Mouse (Mus musculus) heart, embryonic 11.5 days (tissue): Measurements from ENCODE around the gene Garnl3. TPM values are rescaled to one million over a fixed set of nuclear protein-coding genes. Genes with fewer than 3 reads are reported as not detected.

Experiments used
- ATAC-seq: fragments of 200-750 bp; cut with Nextera tagmentation; replicated peaks from 2 replicates; pipeline ENCODE4 v1.8.0; 2017; ENCODE audit warnings: moderate library complexity; ENCODE audit not compliant: insufficient number of reproducible peaks, low FRiP score, low TSS enrichment
- H3K27ac ChIP-seq: fragments of 300-500 bp; sonication (generic); 2 replicates; pipeline ENCODE4 v1.5.1; 2014; ENCODE audit warnings: mild to moderate bottlenecking, low read depth, low read length
- H3K27me3 ChIP-seq: fragments of 300-500 bp; sonication (generic); 2 replicates; pipeline ENCODE4 v1.6.1; 2014; ENCODE audit warnings: mild to moderate bottlenecking, low read length, mixed read lengths; ENCODE audit not compliant: control insufficient read depth, insufficient read depth
- H3K36me3 ChIP-seq: fragments of 300-500 bp; sonication (generic); 2 replicates; pipeline ENCODE4 v1.6.1; 2014; ENCODE audit warnings: mild to moderate bottlenecking, low read length, moderate library complexity, mixed read lengths; ENCODE audit not compliant: control insufficient read depth, insufficient read depth
- H3K4me1 ChIP-seq: fragments of 300-500 bp; sonication (generic); 2 replicates; pipeline ENCODE4 v1.6.1; 2014; ENCODE audit warnings: low read length; ENCODE audit not compliant: control insufficient read depth, insufficient read depth
- H3K4me2 ChIP-seq: fragments of 300-500 bp; sonication (generic); 2 replicates; pipeline ENCODE4 v1.6.1; 2014; ENCODE audit warnings: mild to moderate bottlenecking, moderate library complexity
- H3K4me3 ChIP-seq: fragments of 300-500 bp; sonication (generic); 2 replicates; pipeline ENCODE4 v1.5.1; 2014; ENCODE audit warnings: low read depth, low read length
- H3K9ac ChIP-seq: fragments of 300-500 bp; sonication (generic); 2 replicates; pipeline ENCODE4 v1.6.1; 2014; ENCODE audit warnings: mild to moderate bottlenecking, low read depth, low read length, moderate library complexity
- H3K9me3 ChIP-seq: fragments of 300-500 bp; sonication (generic); replicated peaks from 2 replicates; pipeline ENCODE4 v1.6.1; 2016; ENCODE audit warnings: low read length; ENCODE audit not compliant: control insufficient read depth
- WGBS: fragments of 180-500 bp; shearing (Covaris S2); extraction: QIAGEN DNeasy Blood & Tissue Kit; methylation state at CpG from one replicate; pipeline ENCODE4 v1.1.7; 2014; ENCODE audit not compliant: insufficient replicate concordance; 5-methylcytosine and 5-hydroxymethylcytosine counted together
- polyA plus RNA-seq: library from polyadenylated mRNA; unstranded; fragments of >200 nt; fragmentation: Nextera tagmentation; extraction: Ambion mirVana; gene quantifications from 2 replicates; pipeline ENCODE4 v1.2.1, GENCODE M21; 2014

The Garnl3 gene
- polyA plus RNA-seq, 1 experiment from 2014 or later, result 15.4 TPM

DNA sequence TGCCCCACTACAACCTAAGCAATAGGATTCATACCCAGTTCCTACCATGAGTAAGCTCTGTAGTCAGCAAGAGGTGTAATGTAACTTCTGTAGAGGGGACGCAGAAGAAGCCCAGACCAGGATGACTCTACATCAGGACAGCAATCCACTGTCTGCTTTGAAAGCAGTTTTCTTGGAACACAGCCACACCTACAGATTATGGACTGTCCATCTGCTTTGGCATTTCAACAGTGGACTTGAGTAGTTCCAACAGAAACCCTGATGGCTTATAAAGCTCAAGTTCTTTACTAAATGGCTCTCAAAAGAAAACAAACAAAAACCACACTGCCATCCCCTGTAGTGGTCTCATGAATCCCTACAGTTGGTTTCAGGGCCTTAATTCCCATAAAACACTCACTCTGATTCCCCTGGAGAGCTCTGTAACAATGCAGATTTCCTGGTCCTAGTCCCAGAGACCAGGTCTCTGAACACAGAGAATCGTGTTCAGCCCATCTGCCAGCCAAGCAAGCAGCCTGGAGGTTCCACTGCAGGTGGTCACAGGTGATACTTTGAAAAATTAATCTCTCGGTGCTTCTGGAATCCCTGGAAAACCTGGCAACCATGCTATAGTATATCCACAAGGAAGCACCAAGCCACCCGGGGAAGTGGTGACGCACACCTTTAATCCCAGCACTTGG is 42.0 kb downstream of the Garnl3 start:
- WGBS, result 70% methylated on average over 5 of the region's 5 CpGs
- H3K4me2 ChIP-seq, result no peak overlapping the region
- H3K4me1 ChIP-seq, result no peaks in the 10 kb centered on the region
- no peak overlapping the region for H3K4me3 ChIP-seq
- H3K27me3 ChIP-seq, result no peaks in the 10 kb centered on the region
- H3K9me3 ChIP-seq, result no peaks in the 10 kb centered on the region
- no peak overlapping the region for H3K27ac ChIP-seq
- ATAC-seq, result no peak
- H3K36me3 ChIP-seq, result no peaks in the 10 kb centered on the region
- no peak overlapping the region for H3K9ac ChIP-seq

DNA sequence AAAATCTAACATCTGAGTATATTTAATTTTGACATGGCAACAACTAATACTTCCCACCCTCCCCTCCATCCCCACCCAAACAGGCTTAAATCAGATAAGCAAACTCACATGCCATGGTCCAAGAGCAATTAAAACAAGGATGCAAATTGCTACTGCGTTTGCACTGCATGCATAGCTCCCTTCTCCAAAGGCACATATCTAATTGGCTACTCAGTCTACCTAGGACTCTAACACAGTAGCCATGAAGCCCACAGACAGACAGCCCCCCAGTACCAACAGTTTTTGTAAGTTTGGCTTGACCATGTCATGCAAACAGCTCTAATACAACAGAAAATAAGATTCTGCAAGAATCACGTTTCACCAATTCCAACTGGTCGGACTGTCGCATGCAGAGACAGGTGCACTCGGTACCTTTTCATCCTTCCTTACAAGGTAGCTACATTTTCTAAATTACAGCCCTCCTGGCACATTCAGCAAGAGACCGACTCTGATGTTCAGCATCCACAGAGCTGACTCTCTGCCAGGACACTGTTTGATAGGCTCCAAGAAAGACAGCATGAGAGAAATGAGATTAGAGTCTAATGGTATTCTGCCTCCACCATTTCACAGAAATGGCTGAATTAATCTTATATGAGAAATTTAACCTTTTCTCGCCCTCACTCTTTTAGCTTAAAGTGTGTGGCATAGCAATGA is 44.6 kb downstream of the Garnl3 start:
- H3K27ac ChIP-seq, result no peak overlapping the region
- 77% methylated on average over 7 of the region's 7 CpGs for whole genome bisulfite sequencing
- H3K36me3 ChIP-seq, result no peaks in the 10 kb centered on the region
- H3K9ac ChIP-seq, result no peak overlapping the region
- no peaks in the 10 kb centered on the region for H3K9me3 ChIP-seq
- H3K4me2 ChIP-seq, result no peak overlapping the region
- H3K4me3 ChIP-seq, result no peak overlapping the region
- H3K4me1 ChIP-seq, result no peaks in the 10 kb centered on the region
- H3K27me3 ChIP-seq, result no peaks in the 10 kb centered on the region
- ATAC-seq, result no peak

DNA sequence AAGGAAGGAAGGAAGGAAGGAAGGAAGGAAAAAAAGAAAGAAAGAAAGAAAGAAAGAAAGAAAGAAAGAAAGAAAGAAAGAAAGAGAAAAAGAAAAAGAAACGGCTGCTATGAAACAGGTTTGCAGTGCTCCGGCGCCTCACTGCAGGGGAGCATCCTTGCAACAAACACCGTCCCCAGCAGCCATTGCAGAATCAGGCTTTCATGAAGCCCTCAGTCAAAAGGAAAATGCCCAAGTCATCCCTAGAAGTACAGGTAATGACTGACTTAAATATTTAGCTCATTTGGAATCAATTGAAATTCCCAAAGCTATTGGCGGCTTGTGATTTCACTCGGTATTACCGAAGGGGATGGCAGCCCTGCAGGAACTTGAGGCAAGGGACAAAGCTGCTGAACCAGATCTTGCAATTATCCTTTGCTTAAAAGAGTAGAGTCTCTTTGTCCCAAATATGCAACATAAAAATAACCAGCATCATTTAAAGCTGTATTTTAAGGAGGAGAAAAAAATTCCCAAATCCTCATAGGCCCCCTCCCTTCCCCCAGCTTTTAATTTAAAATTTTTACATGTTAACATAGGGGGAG is 45.3 kb downstream of the Garnl3 start:
- WGBS, result 66% methylated on average over 7 of the region's 7 CpGs
- no peak overlapping the region for H3K4me2 ChIP-seq
- no peaks in the 10 kb centered on the region for H3K4me1 ChIP-seq
- H3K4me3 ChIP-seq, result no peak overlapping the region
- H3K36me3 ChIP-seq, result no peaks in the 10 kb centered on the region
- no peak overlapping the region for H3K27ac ChIP-seq
- no peak overlapping the region for H3K9ac ChIP-seq
- no peak for ATAC-seq
- no peaks in the 10 kb centered on the region for H3K27me3 ChIP-seq
- no peaks in the 10 kb centered on the region for H3K9me3 ChIP-seq

DNA sequence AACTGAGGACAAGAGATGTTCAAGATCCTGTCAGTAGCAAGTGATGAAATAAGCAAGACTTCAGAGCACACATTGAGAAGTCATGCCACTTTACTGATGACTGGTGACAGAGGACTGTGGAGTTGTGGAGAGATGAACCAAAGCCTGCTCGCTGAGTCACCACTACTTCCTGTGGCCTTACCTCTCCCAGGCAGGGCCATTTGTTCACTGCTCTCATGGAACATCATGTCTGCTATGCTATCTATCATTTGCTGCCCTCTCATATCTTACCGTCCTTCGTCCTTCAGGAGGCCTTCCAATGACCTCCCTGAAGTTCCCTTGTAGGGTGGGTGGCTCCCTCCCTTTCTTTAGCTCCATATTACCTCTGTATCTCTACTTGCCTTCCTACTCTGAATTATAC is 47.2 kb downstream of the Garnl3 start:
- no peak overlapping the region for H3K27ac ChIP-seq
- no peak overlapping the region for H3K4me3 ChIP-seq
- WGBS, result 55% methylated on average over 3 of the region's 3 CpGs

DNA sequence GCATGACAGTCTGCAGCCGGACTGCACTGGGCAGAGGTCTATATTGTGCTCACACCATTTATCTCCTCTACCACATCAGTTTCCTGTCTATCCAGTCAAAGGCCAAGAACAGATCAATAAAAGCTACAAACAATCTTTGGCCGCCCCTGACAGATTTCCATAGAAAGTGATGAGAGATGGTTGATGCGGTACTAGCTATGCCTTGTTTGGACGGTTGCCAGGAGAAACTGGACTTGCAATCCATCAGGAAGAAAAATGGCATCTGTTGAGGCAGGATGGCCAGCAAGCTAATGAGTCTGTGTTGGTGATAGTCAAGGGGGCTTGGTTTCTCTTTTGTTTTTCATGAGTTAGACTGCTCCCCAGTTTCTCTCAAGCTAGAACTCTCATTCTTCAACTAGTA is 51.3 kb downstream of the Garnl3 start:
- no peak overlapping the region for H3K9ac ChIP-seq
- ATAC-seq, result no peak
- H3K9me3 ChIP-seq, result no peaks in the 10 kb centered on the region
- no peak overlapping the region for H3K27ac ChIP-seq
- H3K4me1 ChIP-seq, result no peaks in the 10 kb centered on the region
- no peaks in the 10 kb centered on the region for H3K27me3 ChIP-seq
- H3K36me3 ChIP-seq, result no peaks in the 10 kb centered on the region
- WGBS, result 52% methylated on average over 4 of the region's 4 CpGs
- no peak overlapping the region for H3K4me3 ChIP-seq
- H3K4me2 ChIP-seq, result no peak overlapping the region

More for the DNA sequence above, 47.2 kb downstream of the Garnl3 start:
- H3K27me3 ChIP-seq, result no peaks in the 10 kb centered on the region
- H3K9me3 ChIP-seq, result no peaks in the 10 kb centered on the region
- H3K4me2 ChIP-seq, result no peak overlapping the region
- no peak for ATAC-seq
- H3K4me1 ChIP-seq, result no peaks in the 10 kb centered on the region
- no peaks in the 10 kb centered on the region for H3K36me3 ChIP-seq
- H3K9ac ChIP-seq, result no peak overlapping the region

DNA sequence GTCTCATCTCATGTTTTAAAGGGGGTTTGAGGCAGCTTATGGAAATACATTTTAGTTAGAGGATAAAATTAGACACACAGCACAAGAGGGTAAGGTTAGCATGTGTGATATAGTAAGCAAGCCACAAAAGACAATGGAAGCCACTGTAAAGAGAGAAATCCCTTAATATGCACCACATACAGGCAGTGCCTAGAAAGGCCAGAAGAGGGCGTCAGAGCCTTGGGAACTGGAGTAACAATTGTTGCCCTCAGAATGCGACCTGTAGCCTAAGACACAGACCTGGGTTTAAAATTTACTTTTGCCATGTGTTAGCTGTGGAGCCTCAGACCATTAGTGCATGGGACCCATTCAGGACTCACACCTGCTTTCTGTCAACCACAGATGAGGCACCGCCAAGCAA is 54.2 kb downstream of the Garnl3 start:
- Histone ChIP-seq H3K9me3 (no peaks in the 10 kb centered on the region), H3K4me1 (no peaks in the 10 kb centered on the region; the same call in 1 of the 2 replicates), H3K9ac (no peak overlapping the region), H3K27me3 (no peaks in the 10 kb centered on the region), H3K27ac (no peak overlapping the region), H3K4me2 (no peak overlapping the region), H3K4me3 (no peak overlapping the region), H3K36me3 (no peaks in the 10 kb centered on the region)
- 22% methylated on average over 3 of the region's 3 CpGs for WGBS
- ATAC-seq, result no peak

DNA sequence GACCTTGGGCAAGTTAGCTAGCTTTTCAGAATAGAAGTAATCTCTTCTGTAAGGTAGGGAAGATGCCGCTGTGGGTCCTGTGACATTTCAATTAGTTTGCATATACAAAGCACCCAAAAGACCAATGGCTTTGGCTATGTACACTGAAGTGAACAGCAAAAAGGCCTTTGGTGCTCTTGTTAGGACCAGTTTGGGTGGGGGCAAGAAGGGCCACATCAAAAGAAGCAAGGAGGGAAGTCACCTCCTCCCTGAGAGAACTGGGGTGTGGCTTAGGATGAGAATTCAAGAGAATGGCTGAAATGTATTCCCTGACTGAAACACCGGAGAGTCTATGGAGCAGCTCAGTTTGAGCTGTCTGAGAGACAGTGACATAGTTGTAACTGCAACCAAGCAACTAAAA is 56.5 kb downstream of the Garnl3 start:
- 73% methylated on average over 2 of the region's 2 CpGs for WGBS
- no peaks in the 10 kb centered on the region; the same call in 1 of the 2 replicates for H3K4me1 ChIP-seq
- H3K9ac ChIP-seq, result no peak overlapping the region
- ATAC-seq, result no peak
- H3K36me3 ChIP-seq, result no peaks in the 10 kb centered on the region
- H3K9me3 ChIP-seq, result no peaks in the 10 kb centered on the region
- H3K4me2 ChIP-seq, result no peak overlapping the region
- no peak overlapping the region for H3K4me3 ChIP-seq
- H3K27ac ChIP-seq, result no peak overlapping the region
- no peaks in the 10 kb centered on the region for H3K27me3 ChIP-seq

DNA sequence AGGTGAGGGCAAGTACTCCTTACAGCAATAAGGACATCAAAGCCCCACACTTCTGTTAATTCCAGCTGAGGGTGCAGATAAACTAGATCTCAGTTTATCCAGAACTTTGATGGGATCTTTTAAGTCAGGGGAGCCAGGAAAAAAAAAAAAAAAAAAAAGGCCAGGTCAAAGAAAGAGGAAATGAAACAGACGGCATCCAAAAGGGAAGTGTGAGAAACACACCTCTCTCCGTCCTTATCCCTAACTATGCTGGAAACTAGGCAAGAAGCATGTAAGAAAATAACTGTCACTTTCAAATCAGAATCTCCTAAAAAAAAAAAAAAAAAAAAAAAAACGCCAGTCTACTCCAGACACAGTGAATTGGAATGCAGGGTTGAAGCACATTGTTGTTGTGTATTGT is 57.3 kb downstream of the Garnl3 start:
- Histone ChIP-seq H3K9me3 (no peaks in the 10 kb centered on the region), H3K9ac (no peak overlapping the region), H3K27ac (no peak overlapping the region), H3K4me3 (no peak overlapping the region), H3K4me2 (no peak overlapping the region), H3K4me1 (no peaks in the 10 kb centered on the region; the same call in 1 of the 2 replicates), H3K27me3 (no peaks in the 10 kb centered on the region), H3K36me3 (no peaks in the 10 kb centered on the region)
- WGBS, result 48% methylated on average over 3 of the region's 3 CpGs
- no peak for ATAC-seq
